Mouse (Mus musculus) forebrain, embryonic 11.5 days (tissue): ENCODE measurements around the gene Rasd1. TPM values are rescaled to one million over a fixed set of nuclear protein-coding genes. Genes with fewer than 3 reads are reported as not detected.

Experiments used
- ATAC-seq: fragments of 200-750 bp; cut with Nextera tagmentation; replicated peaks from 2 replicates; pipeline ENCODE4 v1.8.0; 2017; ENCODE audit warnings: moderate TSS enrichment; ENCODE audit not compliant: low FRiP score
- DNase-seq: peaks from one replicate; pipeline ENCODE4 v3.0.0-alpha.2; 2017; ENCODE audit warnings: low spot score
- H3K27ac ChIP-seq: fragments of 300-500 bp; sonication (generic); 2 replicates; pipeline ENCODE4 v1.5.1; 2014; ENCODE audit warnings: low read depth, low read length
- H3K27me3 ChIP-seq: fragments of 300-500 bp; sonication (generic); 2 replicates; pipeline ENCODE4 v1.6.1; 2014; ENCODE audit warnings: mild to moderate bottlenecking, low read length, mixed read lengths; ENCODE audit not compliant: control insufficient read depth, insufficient read depth
- H3K36me3 ChIP-seq: fragments of 300-500 bp; sonication (generic); 2 replicates; pipeline ENCODE4 v1.6.1; 2014; ENCODE audit warnings: mild to moderate bottlenecking, low read length, moderate library complexity, mixed read lengths; ENCODE audit not compliant: control insufficient read depth, insufficient read depth
- H3K4me1 ChIP-seq: fragments of 300-500 bp; sonication (generic); replicated peaks from 2 replicates; pipeline ENCODE4 v1.6.1; 2014; ENCODE audit warnings: low read length, mixed read lengths; ENCODE audit not compliant: control insufficient read depth, insufficient read depth
- H3K4me2 ChIP-seq: fragments of 300-500 bp; sonication (generic); 2 replicates; pipeline ENCODE4 v1.6.1; 2014; ENCODE audit warnings: low read depth, mild to moderate bottlenecking, low read length, moderate library complexity, mixed read lengths; ENCODE audit not compliant: severe bottlenecking
- H3K4me3 ChIP-seq: fragments of 300-500 bp; sonication (generic); 2 replicates; pipeline ENCODE4 v1.5.1; 2014; ENCODE audit warnings: low read depth, low read length
- H3K9ac ChIP-seq: fragments of 300-500 bp; sonication (generic); 2 replicates; pipeline ENCODE4 v1.6.1; 2014; ENCODE audit warnings: low read length
- H3K9me3 ChIP-seq: fragments of 300-500 bp; sonication (generic); 2 replicates; pipeline ENCODE4 v1.6.1; 2016; ENCODE audit warnings: low read length, mixed read lengths; ENCODE audit not compliant: control insufficient read depth
- WGBS: fragments of 180-500 bp; shearing (Covaris S2); extraction: QIAGEN DNeasy Blood & Tissue Kit; methylation state at CpG from one replicate; pipeline ENCODE4 v1.1.7; 2014; 5-methylcytosine and 5-hydroxymethylcytosine counted together
- polyA plus RNA-seq: library from polyadenylated mRNA; unstranded; fragments of >200 nt; fragmentation: Nextera tagmentation; extraction: Ambion mirVana; gene quantifications from 2 replicates; pipeline ENCODE4 v1.2.1, GENCODE M21; 2014

Gene Rasd1
- polyA plus RNA-seq, 1 experiment from 2014 or later, result 1.5 TPM

DNA sequence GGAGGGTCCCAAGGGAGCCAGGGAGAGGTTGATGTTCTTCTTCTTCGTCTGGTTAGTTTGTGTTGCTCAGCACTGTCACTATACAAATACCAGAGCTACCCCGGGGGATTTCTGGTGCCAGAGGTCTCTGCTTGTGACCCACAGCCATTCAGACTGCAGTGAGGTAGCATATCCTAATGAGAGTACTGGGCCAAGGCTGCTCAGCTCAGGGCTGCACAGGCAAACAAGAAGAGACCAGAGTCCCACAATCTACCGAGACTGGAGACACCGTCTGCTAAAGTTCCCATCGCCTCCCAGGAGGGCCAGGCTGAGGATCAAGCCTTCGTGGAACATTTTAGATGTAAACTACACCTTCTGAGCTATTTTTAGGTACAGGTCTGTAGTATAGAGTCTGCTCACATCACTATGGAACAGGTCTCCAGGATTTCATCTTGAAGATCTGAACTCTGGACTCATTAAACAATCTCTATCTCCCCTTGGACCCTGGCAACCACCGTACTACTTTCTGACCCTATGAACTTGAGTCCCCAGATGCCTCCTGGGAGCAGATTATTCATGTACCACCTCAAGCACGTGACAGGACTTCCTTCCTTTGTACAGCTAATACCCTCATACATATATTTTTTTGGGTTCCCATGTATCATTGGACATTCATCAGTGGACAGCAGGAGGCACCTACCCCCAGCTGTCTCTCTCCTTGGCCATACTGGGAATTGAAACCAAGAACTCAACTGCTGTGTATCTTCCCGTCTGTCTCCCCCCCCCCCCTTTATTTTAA, 32.0 kb downstream of the Rasd1 start:
- Histone ChIP-seq H3K27ac (no peak overlapping the region), H3K9ac (no peak overlapping the region), H3K4me2 (no peak overlapping the region), H3K9me3 (no peaks in the 10 kb centered on the region), H3K36me3 (no peaks in the 10 kb centered on the region), H3K4me1 (no peaks in the 10 kb centered on the region), H3K4me3 (no peak overlapping the region), H3K27me3 (no peaks in the 10 kb centered on the region)
- DNase-seq (no peak), ATAC-seq (no peak)
- WGBS, result 78% methylated on average over 9 of the region's 9 CpGs

DNA sequence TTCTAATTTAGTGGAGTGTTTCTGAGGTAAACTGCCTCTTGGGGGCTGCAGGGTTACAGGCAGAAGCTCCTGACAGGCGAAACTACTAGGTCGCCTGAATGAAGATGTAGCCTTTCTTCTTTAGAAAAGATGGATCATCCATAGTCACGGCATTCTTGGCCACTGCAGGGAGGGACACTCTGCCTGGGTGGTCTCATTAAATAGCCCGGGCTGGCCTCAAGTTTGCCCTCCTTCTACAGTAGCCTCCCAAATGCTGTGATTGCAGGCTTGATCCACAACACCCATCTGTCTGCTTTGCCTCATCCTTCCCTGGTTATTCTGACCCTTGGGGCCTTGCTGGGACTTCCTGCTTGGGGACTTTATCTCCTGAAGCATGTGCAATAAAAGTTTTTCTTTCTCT, 34.7 kb downstream of the Rasd1 start:
- Histone ChIP-seq H3K9me3 (no peaks in the 10 kb centered on the region), H3K4me3 (no peak overlapping the region), H3K27me3 (no peaks in the 10 kb centered on the region), H3K9ac (no peak overlapping the region), H3K4me2 (no peak overlapping the region), H3K36me3 (no peaks in the 10 kb centered on the region), H3K27ac (no peak overlapping the region), H3K4me1 (no peaks in the 10 kb centered on the region)
- no peak for ATAC-seq
- no peak for DNase-seq
- WGBS, result 66% methylated on average over 4 of the region's 4 CpGs

DNA sequence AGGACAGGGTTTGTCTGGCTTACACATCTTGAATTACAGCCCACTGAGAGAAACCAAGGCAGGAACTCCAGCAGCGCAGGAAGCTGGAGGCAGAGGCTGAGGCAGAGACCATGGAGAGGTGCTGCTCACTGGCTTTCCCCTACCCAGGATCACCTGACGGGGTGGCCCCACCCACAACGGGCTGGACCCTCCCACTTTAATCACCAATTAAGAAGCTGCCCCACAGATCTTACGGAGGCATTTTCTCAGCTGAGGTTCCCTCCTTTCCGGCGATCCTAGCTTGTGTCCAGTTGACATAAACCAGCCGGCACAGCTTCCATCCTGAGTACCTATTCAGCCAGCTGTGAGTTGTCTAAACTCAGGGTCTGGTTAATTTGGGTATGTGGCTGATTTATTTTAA, 43.5 kb downstream of the Rasd1 start:
- Histone ChIP-seq H3K4me3 (no peak overlapping the region), H3K4me2 (no peak overlapping the region), H3K36me3 (no peaks in the 10 kb centered on the region), H3K9ac (no peak overlapping the region), H3K9me3 (no peaks in the 10 kb centered on the region), H3K27me3 (no peaks in the 10 kb centered on the region), H3K27ac (no peak overlapping the region), H3K4me1 (no peaks in the 10 kb centered on the region)
- DNase-seq (no peak), ATAC-seq (no peak)
- WGBS, result 16% methylated on average over 7 of the region's 7 CpGs

DNA sequence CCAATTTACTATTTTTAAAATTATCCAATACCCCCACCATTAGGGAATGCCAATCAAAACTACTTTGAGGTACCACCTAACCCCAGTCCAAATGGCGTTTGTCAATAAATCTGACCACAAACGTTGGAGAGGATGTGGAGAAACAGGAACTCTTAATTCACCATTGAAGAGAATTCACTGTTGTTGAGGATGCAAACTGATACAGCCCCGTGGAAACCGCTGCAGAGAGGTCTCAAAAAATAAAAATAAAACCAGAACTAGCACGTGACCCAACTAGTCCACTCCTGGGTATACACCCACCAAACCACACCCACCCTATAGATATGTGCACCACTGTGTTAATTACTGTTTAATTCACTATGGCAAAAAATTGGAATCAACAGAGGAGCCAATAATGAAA, 44.4 kb downstream of the Rasd1 start:
- WGBS, result 81% methylated on average over 5 of the region's 5 CpGs
- no peak for ATAC-seq

DNA sequence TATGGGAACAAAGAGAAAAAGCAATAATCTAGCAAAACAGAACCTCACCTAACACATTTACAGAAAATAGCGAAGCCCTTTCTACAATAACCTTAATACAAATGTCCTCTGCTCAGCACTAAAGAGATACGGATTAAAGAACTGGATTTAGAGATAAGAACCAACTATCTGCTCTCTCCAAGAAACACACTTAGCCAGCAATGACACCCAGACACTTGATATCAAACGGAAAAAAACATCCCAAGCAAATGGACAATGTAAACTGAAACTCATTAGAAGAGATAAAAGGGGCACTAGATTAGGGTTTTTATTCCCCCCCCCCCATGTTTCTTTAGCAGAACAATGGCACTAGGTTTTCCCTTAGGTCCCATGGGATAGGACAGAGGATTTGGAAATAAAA, 45.3 kb downstream of the Rasd1 start:
- H3K27me3 ChIP-seq, result no peaks in the 10 kb centered on the region
- H3K4me1 ChIP-seq, result no peaks in the 10 kb centered on the region
- H3K4me3 ChIP-seq, result no peak overlapping the region
- no peak overlapping the region for H3K27ac ChIP-seq
- no peak overlapping the region for H3K4me2 ChIP-seq
- DNase-seq (no peak), ATAC-seq (no peak)
- no peaks in the 10 kb centered on the region for H3K9me3 ChIP-seq
- no peak overlapping the region for H3K9ac ChIP-seq
- WGBS, result 78% methylated on average over 3 of the region's 3 CpGs
- H3K36me3 ChIP-seq, result no peaks in the 10 kb centered on the region

More for the DNA sequence above, 44.4 kb downstream of the Rasd1 start:
- Histone ChIP-seq H3K4me2 (no peak overlapping the region), H3K27ac (no peak overlapping the region), H3K9me3 (no peaks in the 10 kb centered on the region), H3K27me3 (no peaks in the 10 kb centered on the region), H3K4me1 (no peaks in the 10 kb centered on the region), H3K36me3 (no peaks in the 10 kb centered on the region), H3K4me3 (no peak overlapping the region), H3K9ac (no peak overlapping the region)
- no peak for DNase-seq

DNA sequence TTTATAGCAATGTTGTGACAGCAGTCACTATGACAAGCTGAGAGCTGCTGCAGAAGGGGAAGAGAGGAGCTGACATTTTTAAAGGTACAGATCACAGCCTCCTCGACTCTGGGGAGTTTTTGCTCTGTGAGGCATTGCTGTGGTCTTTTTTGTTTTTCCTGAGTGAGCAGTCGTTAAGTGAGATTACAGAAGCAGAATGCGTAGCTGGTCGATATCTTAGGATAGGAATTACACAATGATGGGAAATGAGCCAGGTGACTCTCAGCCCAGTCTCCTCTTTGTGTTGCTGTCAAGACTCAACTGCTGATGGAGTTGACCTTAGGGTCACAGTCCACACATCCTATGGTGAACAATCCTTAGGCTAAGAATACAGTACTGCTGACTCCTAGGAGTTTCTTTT, 46.7 kb downstream of the Rasd1 start:
- H3K4me3 ChIP-seq, result no peak overlapping the region
- no peak for ATAC-seq
- H3K27me3 ChIP-seq, result no peaks in the 10 kb centered on the region
- no peaks in the 10 kb centered on the region for H3K9me3 ChIP-seq
- 50% methylated on average over 4 of the region's 4 CpGs for WGBS
- no peak overlapping the region for H3K4me2 ChIP-seq
- no peaks in the 10 kb centered on the region for H3K4me1 ChIP-seq
- no peak for DNase-seq
- H3K27ac ChIP-seq, result no peak overlapping the region
- no peaks in the 10 kb centered on the region for H3K36me3 ChIP-seq
- H3K9ac ChIP-seq, result no peak overlapping the region

DNA sequence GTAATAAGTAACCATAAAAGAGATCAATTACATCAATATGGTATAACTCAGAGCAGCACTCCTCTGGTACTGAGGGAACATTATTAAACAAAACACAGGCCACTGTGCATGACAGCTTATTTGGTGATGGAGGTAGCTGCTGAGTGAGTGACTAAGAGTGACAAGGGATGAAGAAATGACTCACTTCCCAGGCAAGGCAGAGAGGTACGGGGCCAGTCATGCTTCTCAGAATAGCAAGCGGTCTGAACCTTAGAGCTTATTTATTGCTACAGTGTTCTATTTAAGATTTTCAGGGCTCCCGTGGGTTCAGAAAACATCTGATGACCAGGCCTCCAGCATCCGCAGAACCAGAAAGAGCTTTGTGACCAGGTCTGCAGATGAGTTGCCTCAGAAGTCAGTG, 51.0 kb downstream of the Rasd1 start:
- no peak for ATAC-seq

More for the DNA sequence above, 51.0 kb downstream of the Rasd1 start:
- DNase-seq, result no peak
- Histone ChIP-seq H3K4me2 (no peak overlapping the region), H3K9ac (no peak overlapping the region), H3K4me3 (no peak overlapping the region), H3K4me1 (no peaks in the 10 kb centered on the region), H3K36me3 (no peaks in the 10 kb centered on the region), H3K27me3 (no peaks in the 10 kb centered on the region), H3K27ac (no peak overlapping the region), H3K9me3 (no peaks in the 10 kb centered on the region)
- WGBS, result 88% methylated on average over 4 of the region's 4 CpGs

Other genes with a start within 250 kb of the Rasd1 start
- 0.72 and 1.3 TPM in 2 replicates for gene Pld6, start 177.3 kb downstream of the Rasd1 start, polyA plus RNA-seq
- 36.0 and 36.7 TPM in 2 replicates for gene Flcn, start 154.9 kb downstream of the Rasd1 start, polyA plus RNA-seq
- gene Nt5m, start 125.5 kb downstream of the Rasd1 start, polyA plus RNA-seq, result 39.1 and 40.5 TPM in 2 replicates
- 251 and 258 TPM in 2 replicates for gene Cops3, start 125.1 kb downstream of the Rasd1 start, polyA plus RNA-seq
- gene Med9, start 16.7 kb downstream of the Rasd1 start, polyA plus RNA-seq, result 51.3 and 53.0 TPM in 2 replicates
- gene Pemt, start 81.5 kb upstream of the Rasd1 start, polyA plus RNA-seq, result 6.2 and 7.7 TPM in 2 replicates
- 28.5 and 36.4 TPM in 2 replicates for gene Rai1, start 140.1 kb upstream of the Rasd1 start, polyA plus RNA-seq